Mouse (Mus musculus) small intestine, adult 2 months (tissue): ENCODE results near the gene Pde4b.

Experiments used
- CTCF ChIP-seq: fragments of 200-500 bp; IDR thresholded peaks from 2 replicates; pipeline ENCODE4 v1.5.1; 2012; ENCODE audit warnings: low read depth, mild to moderate bottlenecking, control low read depth, inconsistent platforms, low read length, moderate library complexity, mixed read lengths; ENCODE audit not compliant: insufficient replicate concordance, insufficient read length; ENCODE audit errors: extremely low read depth
- POLR2A ChIP-seq: fragments of 200-500 bp; IDR thresholded peaks from 2 replicates; pipeline ENCODE4 v1.6.1; 2012; ENCODE audit warnings: low read depth, mild to moderate bottlenecking, control low read depth, inconsistent platforms, low read length, moderate library complexity

DNA sequence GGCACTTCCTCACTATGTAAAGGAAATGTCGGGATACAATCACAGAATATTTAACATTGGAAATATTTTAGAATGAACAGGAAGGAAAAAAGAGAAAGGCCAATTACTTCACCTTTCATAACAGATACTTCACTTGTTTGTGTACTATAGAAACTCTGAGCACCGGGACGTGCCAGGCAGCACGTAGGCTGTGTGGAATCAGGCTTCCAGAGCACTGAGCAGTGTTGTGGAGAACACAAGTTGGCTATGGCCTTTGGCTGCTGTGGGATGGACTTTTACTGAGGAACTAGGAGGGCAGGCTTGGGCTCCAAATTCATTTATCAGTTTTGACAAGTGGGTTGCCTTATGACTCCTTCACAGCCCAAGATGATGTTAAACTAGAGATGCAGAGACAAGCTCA lies 540.5 kb downstream of the Pde4b start:
- TF ChIP-seq CTCF (no peak), POLR2A (no peak)
